Mouse (Mus musculus): ENCODE data around the gene Hdac4. TPM values are rescaled to one million over a fixed set of nuclear protein-coding genes. Genes with fewer than 3 reads are reported as not detected.

The Hdac4 gene
- polyA plus RNA-seq, 1 experiment: 13.3 TPM

GRCm38 (mm10) chr1:91952912-91953311 lies 242.6 kb downstream of the Hdac4 start:
- no peak overlapping the region for H3K4me3 ChIP-seq (ENCODE audit: extremely low read depth, insufficient read depth, insufficient read length)
- no peaks in the 10 kb centered on the region for H3K4me1 ChIP-seq (ENCODE audit: control insufficient read depth, insufficient read depth, insufficient read length)
- H3K27me3 ChIP-seq (ENCODE audit: control insufficient read depth, insufficient read depth, low read length): no peaks in the 10 kb centered on the region
- no peak for DNase-seq (ENCODE audit: low read depth in 1 of 2, low spot score in 2 of 2)
- H3K27ac ChIP-seq (ENCODE audit: insufficient read depth, low read length): no peak overlapping the region
- TF ChIP-seq POLR2A (IDR thresholded peaks at IDR 0.05; ENCODE audit: low read depth, low read length) (no peak), CTCF (IDR thresholded peaks at IDR 0.05; ENCODE audit: extremely low read depth, insufficient read depth, insufficient read length, insufficient replicate concordance) (no peak)
- WGBS: 95% methylated on average over 6 of the region's 6 CpGs
- peaks cover 7% of the 10 kb centered on the region; the same call in 1 of the 2 replicates for H3K36me3 ChIP-seq (ENCODE audit: control insufficient read depth, insufficient read depth, low read length)

GRCm38 (mm10) chr1:91947441-91947840 lies 248.1 kb downstream of the Hdac4 start:
- no peak overlapping the region for H3K4me3 ChIP-seq (ENCODE audit: extremely low read depth, insufficient read depth, insufficient read length)
- no peak for DNase-seq (ENCODE audit: low read depth in 1 of 2, low spot score in 2 of 2)
- H3K27ac ChIP-seq (ENCODE audit: insufficient read depth, low read length): no peak overlapping the region
- 93% methylated on average over 7 of the region's 7 CpGs for WGBS
- TF ChIP-seq CTCF (IDR thresholded peaks at IDR 0.05; ENCODE audit: extremely low read depth, insufficient read depth, insufficient read length, insufficient replicate concordance): no peak
- TF ChIP-seq POLR2A (IDR thresholded peaks at IDR 0.05; ENCODE audit: low read depth, low read length): no peak
- H3K27me3 ChIP-seq (ENCODE audit: control insufficient read depth, insufficient read depth, low read length): no peaks in the 10 kb centered on the region
- H3K4me1 ChIP-seq (ENCODE audit: control insufficient read depth, insufficient read depth, insufficient read length): no peaks in the 10 kb centered on the region
- peaks cover 6% of the 10 kb centered on the region for H3K36me3 ChIP-seq (ENCODE audit: control insufficient read depth, insufficient read depth, low read length)

- no peak overlapping the region for H3K27ac ChIP-seq (ENCODE audit: insufficient read depth, low read length)
- H3K36me3 ChIP-seq (ENCODE audit: control insufficient read depth, insufficient read depth, low read length): peaks cover 6% of the 10 kb centered on the region
- H3K27me3 ChIP-seq (ENCODE audit: control insufficient read depth, insufficient read depth, low read length): no peaks in the 10 kb centered on the region
- no peak overlapping the region for H3K4me3 ChIP-seq (ENCODE audit: extremely low read depth, insufficient read depth, insufficient read length)
- H3K4me1 ChIP-seq (ENCODE audit: control insufficient read depth, insufficient read depth, insufficient read length): no peaks in the 10 kb centered on the region
- DNase-seq (ENCODE audit: low read depth in 1 of 2, low spot score in 2 of 2): no peak
- TF ChIP-seq CTCF (IDR thresholded peaks at IDR 0.05; ENCODE audit: extremely low read depth, insufficient read depth, insufficient read length, insufficient replicate concordance): no peak
- WGBS: 85% methylated on average over 2 of the region's 2 CpGs
Observed at GRCm38 (mm10) chr1:91942583-91942982, 252.9 kb downstream of the Hdac4 start.

- Histone ChIP-seq H3K36me3 (ENCODE audit: control insufficient read depth, insufficient read depth, low read length) (peaks cover 6% of the 10 kb centered on the region), H3K4me3 (ENCODE audit: extremely low read depth, insufficient read depth, insufficient read length) (no peak overlapping the region), H3K27ac (ENCODE audit: insufficient read depth, low read length) (no peak overlapping the region), H3K27me3 (ENCODE audit: control insufficient read depth, insufficient read depth, low read length) (no peaks in the 10 kb centered on the region), H3K4me1 (ENCODE audit: control insufficient read depth, insufficient read depth, insufficient read length) (no peaks in the 10 kb centered on the region)
- DNase-seq (ENCODE audit: low read depth in 1 of 2, low spot score in 2 of 2): no peak
- TF ChIP-seq CTCF (IDR thresholded peaks at IDR 0.05; ENCODE audit: extremely low read depth, insufficient read depth, insufficient read length, insufficient replicate concordance): no peak
- 76% methylated on average over 3 of the region's 3 CpGs for WGBS
Observed at GRCm38 (mm10) chr1:91942031-91942430, 253.5 kb downstream of the Hdac4 start.

GRCm38 (mm10) chr1:91941094-91941493 lies 254.4 kb downstream of the Hdac4 start:
- no peak for DNase-seq (ENCODE audit: low read depth in 1 of 2, low spot score in 2 of 2)
- Histone ChIP-seq H3K27ac (ENCODE audit: insufficient read depth, low read length) (no peak overlapping the region), H3K4me1 (ENCODE audit: control insufficient read depth, insufficient read depth, insufficient read length) (no peaks in the 10 kb centered on the region), H3K27me3 (ENCODE audit: control insufficient read depth, insufficient read depth, low read length) (no peaks in the 10 kb centered on the region), H3K36me3 (ENCODE audit: control insufficient read depth, insufficient read depth, low read length) (peaks cover 4% of the 10 kb centered on the region), H3K4me3 (ENCODE audit: extremely low read depth, insufficient read depth, insufficient read length) (no peak overlapping the region)
- no peak for TF ChIP-seq CTCF (IDR thresholded peaks at IDR 0.05; ENCODE audit: extremely low read depth, insufficient read depth, insufficient read length, insufficient replicate concordance)
- no peak for TF ChIP-seq POLR2A (IDR thresholded peaks at IDR 0.05; ENCODE audit: low read depth, low read length)
- WGBS: 89% methylated on average over 1 of the region's 1 CpGs

GRCm38 (mm10) chr1:91935171-91935570 lies 260.3 kb downstream of the Hdac4 start:
- H3K27me3 ChIP-seq (ENCODE audit: control insufficient read depth, insufficient read depth, low read length): no peaks in the 10 kb centered on the region
- H3K4me1 ChIP-seq (ENCODE audit: control insufficient read depth, insufficient read depth, insufficient read length): no peaks in the 10 kb centered on the region
- H3K36me3 ChIP-seq (ENCODE audit: control insufficient read depth, insufficient read depth, low read length): peaks cover 11% of the 10 kb centered on the region
- no peak for DNase-seq (ENCODE audit: low read depth in 1 of 2, low spot score in 2 of 2)
- no peak overlapping the region for H3K4me3 ChIP-seq (ENCODE audit: extremely low read depth, insufficient read depth, insufficient read length)
- WGBS: 88% methylated on average over 3 of the region's 3 CpGs
- TF ChIP-seq CTCF (IDR thresholded peaks at IDR 0.05; ENCODE audit: extremely low read depth, insufficient read depth, insufficient read length, insufficient replicate concordance): no peak
- no peak for TF ChIP-seq POLR2A (IDR thresholded peaks at IDR 0.05; ENCODE audit: low read depth, low read length)
- H3K27ac ChIP-seq (ENCODE audit: insufficient read depth, low read length): no peak overlapping the region

- peaks cover 14% of the 10 kb centered on the region for H3K36me3 ChIP-seq (ENCODE audit: control insufficient read depth, insufficient read depth, low read length)
- no peak overlapping the region for H3K4me3 ChIP-seq (ENCODE audit: extremely low read depth, insufficient read depth, insufficient read length)
- whole genome bisulfite sequencing: 90% methylated on average over 8 of the region's 8 CpGs
- H3K27ac ChIP-seq (ENCODE audit: insufficient read depth, low read length): no peak overlapping the region
- H3K4me1 ChIP-seq (ENCODE audit: control insufficient read depth, insufficient read depth, insufficient read length): no peaks in the 10 kb centered on the region
- no peaks in the 10 kb centered on the region for H3K27me3 ChIP-seq (ENCODE audit: control insufficient read depth, insufficient read depth, low read length)
- TF ChIP-seq CTCF (IDR thresholded peaks at IDR 0.05; ENCODE audit: extremely low read depth, insufficient read depth, insufficient read length, insufficient replicate concordance) (no peak), POLR2A (IDR thresholded peaks at IDR 0.05; ENCODE audit: low read depth, low read length) (no peak)
- DNase-seq (ENCODE audit: low read depth in 1 of 2, low spot score in 2 of 2): no peak
Observed at GRCm38 (mm10) chr1:91933681-91934080, 261.8 kb downstream of the Hdac4 start.
